Mouse (Mus musculus) skeletal muscle tissue, adult 2 months (tissue): Measurements from ENCODE around the gene Myh3.

Experiments used
- DNase-seq: peaks from one replicate; pipeline ENCODE4 v3.0.0-alpha.2; 2012; ENCODE audit warnings: low read depth, low spot score

Gene Myh3

GRCm38 (mm10) chr11:67143863-67144498 lies 65.9 kb downstream of the Myh3 start:
- DNase-seq: peak; percentile 62

GRCm38 (mm10) chr11:67144559-67145265 lies 66.6 kb downstream of the Myh3 start:
- peak; percentile 86 for DNase-seq

GRCm38 (mm10) chr11:67145482-67146408 lies 67.6 kb downstream of the Myh3 start:
- DNase-seq: no peak

DNA sequence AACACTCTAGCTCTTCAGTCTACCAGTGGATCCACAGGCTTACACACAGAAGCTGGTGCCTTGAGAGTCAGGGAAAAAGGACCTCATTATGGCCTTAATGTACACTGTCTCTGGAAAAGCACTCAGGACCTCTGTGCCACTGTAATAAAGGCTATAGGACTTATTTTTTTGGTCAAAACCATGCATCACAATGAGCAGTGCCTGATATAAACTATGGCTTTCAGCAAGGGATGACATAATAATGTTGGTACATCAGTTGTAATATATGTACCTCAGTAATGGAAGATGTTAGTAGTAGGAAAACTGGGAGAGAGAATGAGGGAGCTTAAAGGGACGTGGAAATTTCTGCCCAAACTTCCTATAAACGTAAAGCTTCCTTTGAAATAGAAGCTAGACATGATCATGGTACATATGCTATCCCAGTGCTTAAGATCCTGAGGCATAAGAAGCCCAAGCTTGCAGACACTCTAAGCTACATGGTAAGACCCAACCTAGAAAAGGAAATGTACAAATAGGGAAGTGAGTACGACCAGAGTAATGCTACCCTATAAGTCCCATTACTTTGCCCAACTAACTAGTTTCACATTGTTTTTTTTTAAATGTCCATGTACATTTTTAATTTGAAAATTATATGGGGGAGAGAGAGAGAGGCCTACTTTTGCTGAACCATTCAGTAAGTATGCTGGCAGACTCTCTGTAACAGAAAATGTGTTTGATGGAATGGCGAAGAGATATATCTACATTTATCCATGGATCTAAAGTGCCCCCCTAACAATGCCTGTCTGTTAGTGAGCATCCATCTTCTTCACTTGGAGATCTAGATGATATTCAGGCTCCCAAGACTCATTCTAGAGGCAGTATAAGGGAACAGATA lies 68.5 kb downstream of the Myh3 start:
- no peak for DNase-seq

DNA sequence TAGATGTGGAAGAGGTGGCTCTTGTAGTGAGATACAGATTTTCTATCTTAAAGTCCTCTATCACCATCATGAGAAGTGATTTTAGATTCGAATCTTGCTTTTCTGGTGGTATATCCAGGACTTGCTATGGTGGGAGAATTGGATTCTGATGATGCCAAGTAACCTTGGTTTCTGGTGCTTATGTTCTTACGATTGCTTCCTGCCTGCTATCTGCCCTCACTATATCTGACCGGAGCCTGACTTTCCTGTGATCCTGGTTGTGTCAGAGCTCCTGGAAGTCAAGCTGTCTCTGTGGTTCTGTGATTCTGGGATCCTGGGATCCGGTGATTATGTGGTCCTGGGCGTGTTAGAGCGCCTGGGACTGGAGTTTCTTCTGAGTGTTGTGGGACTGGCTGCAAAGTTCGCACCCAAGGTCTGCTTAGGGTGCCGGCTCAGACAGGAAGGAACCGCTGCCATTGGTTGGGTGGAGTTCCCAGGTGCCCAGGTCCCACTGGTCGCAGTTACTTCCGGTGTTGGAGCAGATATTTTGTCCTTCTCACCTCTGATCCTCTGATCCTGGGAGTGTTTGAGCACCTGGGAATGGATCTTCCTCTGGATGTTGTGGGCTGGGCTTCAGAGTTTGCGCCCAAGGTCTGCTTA lies 69.3 kb downstream of the Myh3 start:
- DNase-seq: no peak

GRCm38 (mm10) chr11:67148286-67149012 lies 70.3 kb downstream of the Myh3 start:
- no peak for DNase-seq

GRCm38 (mm10) chr11:67150237-67150636 lies 72.1 kb downstream of the Myh3 start:
- no peak for DNase-seq

DNA sequence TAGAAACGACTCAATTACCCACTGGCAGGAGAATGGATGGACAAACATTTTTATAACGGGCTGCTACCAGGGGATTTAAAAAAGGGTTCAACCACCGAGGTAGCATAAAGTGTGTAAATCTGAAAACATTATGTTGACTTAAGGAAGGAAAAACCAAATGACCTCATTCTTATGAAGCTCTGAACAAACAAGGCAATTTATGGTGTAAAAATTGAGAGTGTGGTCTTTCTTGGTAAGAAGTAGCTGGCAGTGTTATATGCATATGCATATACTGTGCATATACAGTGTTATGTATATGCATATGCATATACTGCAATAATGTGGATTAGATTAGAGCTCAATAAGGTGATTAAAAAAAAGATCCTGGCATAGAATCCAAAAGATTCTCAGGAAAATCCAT lies 73.1 kb downstream of the Myh3 start:
- no peak for DNase-seq
